In genomic region chr4:100886743-100887416, GRCm38 (mm10) we compare ENCODE assay signal across 9 mouse cellular contexts.
DNase-seq lines count a peak whose midpoint lies in the region; ATAC-seq and TF ChIP-seq lines count a peak whose summit lies in the region.
"Had no signal": no experiment of that assay in that cellular context is flagged by ENCODE, and none has a peak within 500 bp of the region (broad histone marks: within the 10 kb centered on the region; RNA-seq: fewer than 3 reads in every experiment).

No protein-coding gene starts in this region.

- peak overlapping the region; percentile 57 for H3K4me2 ChIP-seq in heart, embryonic 13.5 days
- H3K4me2 ChIP-seq in embryonic facial prominence, embryonic 14.5 days (ENCODE audit: low read depth, low read length): peak overlapping the region; percentile 18; the same call in 1 of the 2 replicates
- H3K4me2 ChIP-seq in intestine, postnatal 0 days (replicated peaks; ENCODE audit: low read depth): peak overlapping the region; percentile 51
- H3K4me2 ChIP-seq in midbrain, embryonic 14.5 days (ENCODE audit: low read length): peak overlapping the region; percentile 33

- intact Hi-C loops in heart, postnatal 25 days (cut with DNase I): no loop called here

- H3K27ac ChIP-seq in heart, embryonic 13.5 days (replicated peaks): peak overlapping the region; percentile 88
- peak overlapping the region; percentile 69 for H3K27ac ChIP-seq in embryonic facial prominence, embryonic 14.5 days (replicated peaks; ENCODE audit: low read depth, low read length)
- peak overlapping the region; percentile 22; the same call in 1 of the 2 replicates for H3K27ac ChIP-seq in intestine, postnatal 0 days (ENCODE audit: low read depth, low read length)
- peak overlapping the region; percentile 84 for H3K27ac ChIP-seq in midbrain, embryonic 14.5 days (replicated peaks; ENCODE audit: low read depth, low read length)

- peaks cover 41% of the 10 kb centered on the region for H3K4me1 ChIP-seq in heart, embryonic 13.5 days
- H3K4me1 ChIP-seq in embryonic facial prominence, embryonic 14.5 days (ENCODE audit: control insufficient read depth, insufficient read depth, low read length): peaks cover 44% of the 10 kb centered on the region
- no peaks in the 10 kb centered on the region; the same call in none of the 2 replicates for H3K4me1 ChIP-seq in intestine, postnatal 0 days (replicated peaks; ENCODE audit: control insufficient read depth, insufficient read depth, low read length)
- peaks cover 54% of the 10 kb centered on the region for H3K4me1 ChIP-seq in midbrain, embryonic 14.5 days (ENCODE audit: control insufficient read depth, insufficient read depth, low read length)

- TF ChIP-seq CTCF in intestine, postnatal 0 days (IDR thresholded peaks at IDR 0.05; ENCODE audit: low read depth): no peak

- no peaks in the 10 kb centered on the region for H3K9me3 ChIP-seq in heart, embryonic 13.5 days
- H3K9me3 ChIP-seq in embryonic facial prominence, embryonic 14.5 days (ENCODE audit: control insufficient read depth, low read length): no peaks in the 10 kb centered on the region
- no peaks in the 10 kb centered on the region for H3K9me3 ChIP-seq in intestine, postnatal 0 days (ENCODE audit: control insufficient read depth)
- H3K9me3 ChIP-seq in midbrain, embryonic 14.5 days (ENCODE audit: control insufficient read depth, low read length): no peaks in the 10 kb centered on the region

- H3K4me3 ChIP-seq in heart, embryonic 13.5 days: no peak overlapping the region
- H3K4me3 ChIP-seq in embryonic facial prominence, embryonic 14.5 days (ENCODE audit: low read depth, low read length): no peak overlapping the region
- no peak overlapping the region for H3K4me3 ChIP-seq in intestine, postnatal 0 days (ENCODE audit: low read depth, low read length)
- H3K4me3 ChIP-seq in midbrain, embryonic 14.5 days (replicated peaks; ENCODE audit: low read depth, low read length): no peak overlapping the region

- no peaks in the 10 kb centered on the region for H3K36me3 ChIP-seq in heart, embryonic 13.5 days
- H3K36me3 ChIP-seq in embryonic facial prominence, embryonic 14.5 days (ENCODE audit: control insufficient read depth, insufficient read depth, low read length): no peaks in the 10 kb centered on the region
- no peaks in the 10 kb centered on the region for H3K36me3 ChIP-seq in intestine, postnatal 0 days (ENCODE audit: control insufficient read depth, insufficient read depth)
- H3K36me3 ChIP-seq in midbrain, embryonic 14.5 days (ENCODE audit: control insufficient read depth, insufficient read depth, low read length): no peaks in the 10 kb centered on the region

- H3K9ac ChIP-seq in heart, embryonic 13.5 days: peak overlapping the region; percentile 3; the same call in 1 of the 2 replicates
- H3K9ac ChIP-seq in embryonic facial prominence, embryonic 14.5 days (ENCODE audit: low read depth, low read length): no peak overlapping the region
- no peak overlapping the region for H3K9ac ChIP-seq in intestine, postnatal 0 days (ENCODE audit: low read depth, low read length)
- H3K9ac ChIP-seq in midbrain, embryonic 14.5 days (replicated peaks; ENCODE audit: low read length): peak overlapping the region; percentile 32

- no peaks in the 10 kb centered on the region for H3K27me3 ChIP-seq in heart, embryonic 13.5 days (replicated peaks)
- H3K27me3 ChIP-seq in embryonic facial prominence, embryonic 14.5 days (replicated peaks; ENCODE audit: control insufficient read depth, insufficient read depth, low read length): no peaks in the 10 kb centered on the region
- no peaks in the 10 kb centered on the region for H3K27me3 ChIP-seq in intestine, postnatal 0 days (replicated peaks; ENCODE audit: control insufficient read depth, insufficient read depth, low read length)
- no peaks in the 10 kb centered on the region for H3K27me3 ChIP-seq in midbrain, embryonic 14.5 days (ENCODE audit: control insufficient read depth, insufficient read depth, low read length)

- 49% methylated on average over 8 of the region's 8 CpGs for WGBS in heart, embryonic 13.5 days
- WGBS in embryonic facial prominence, embryonic 14.5 days: 57% methylated on average over 8 of the region's 8 CpGs
- WGBS in intestine, postnatal 0 days: 55% methylated on average over 8 of the region's 8 CpGs
- WGBS in midbrain, embryonic 14.5 days: 53% methylated on average over 8 of the region's 8 CpGs

- DNase-seq in heart, postnatal 25 days (ENCODE audit: low spot score): no peak
- DNase-seq in embryonic facial prominence, embryonic 14.5 days (ENCODE audit: low spot score): peak; percentile 36
- no peak for DNase-seq in midbrain, embryonic 14.5 days
- no peak for DNase-seq in ovary, postnatal 10 days (ENCODE audit: low spot score)
- no peak for DNase-seq in layer of hippocampus, postnatal 25 days (ENCODE audit: extremely low spot score in 1 of 2, low spot score in 1 of 2)
- no peak for DNase-seq in urinary bladder, adult 2 months (ENCODE audit: low spot score)
- DNase-seq: spleen, adult 18-20 months had no signal

- ATAC-seq in heart, embryonic 13.5 days (ENCODE audit: extremely low read depth, insufficient number of reproducible peaks, low FRiP score, low TSS enrichment): no peak
- ATAC-seq in embryonic facial prominence, embryonic 14.5 days (ENCODE audit: low read depth): peak; percentile 26; the same call in 1 of the 2 replicates
- no peak for ATAC-seq in intestine, postnatal 0 days
- ATAC-seq in midbrain, embryonic 14.5 days (ENCODE audit: low FRiP score, low TSS enrichment): no peak; the same call in 1 of the 2 replicates

Comparison
In these comparisons a context has a peak if more than half of its experiments do, and no peak if none do; other contexts are left out.
1. H3K27ac ChIP-seq: peak in every context shown above with its lines; median percentile 88 in heart, embryonic 13.5 days; 84 in midbrain, embryonic 14.5 days; 69 in embryonic facial prominence, embryonic 14.5 days; 22 in intestine, postnatal 0 days.
2. H3K9ac ChIP-seq: peak in heart, embryonic 13.5 days (single experiment) and midbrain, embryonic 14.5 days (single experiment); none in embryonic facial prominence, embryonic 14.5 days (single experiment) and intestine, postnatal 0 days (single experiment).
3. Peak in every context shown above with its lines, with median percentiles within 50 percentile points of each other: H3K4me2 ChIP-seq.